Mouse (Mus musculus) liver, embryonic 16.5 days (tissue): ENCODE data around the gene Mphosph10. TPM values are rescaled to one million over a fixed set of nuclear protein-coding genes. Genes with fewer than 3 reads are reported as not detected.

ENCODE experiments used
- ATAC-seq: fragments of 200-750 bp; cut with Nextera tagmentation; 2 replicates; pipeline ENCODE4 v1.8.0; 2017; ENCODE audit warnings: low read depth, mild to moderate bottlenecking, moderate number of reproducible peaks, moderate library complexity
- H3K27ac ChIP-seq: fragments of 300-500 bp; sonication (generic); 2 replicates; pipeline ENCODE4 v1.5.1; 2014; ENCODE audit warnings: mild to moderate bottlenecking, low read length
- H3K27me3 ChIP-seq: fragments of 300-500 bp; sonication (generic); 2 replicates; pipeline ENCODE4 v1.6.1; 2014; ENCODE audit warnings: low read depth, low read length, mixed read lengths; ENCODE audit not compliant: control insufficient read depth, insufficient read depth
- H3K36me3 ChIP-seq: fragments of 300-500 bp; sonication (generic); 2 replicates; pipeline ENCODE4 v1.6.1; 2014; ENCODE audit warnings: mild to moderate bottlenecking; ENCODE audit not compliant: control insufficient read depth, insufficient read depth
- H3K4me1 ChIP-seq: fragments of 300-500 bp; sonication (generic); 2 replicates; pipeline ENCODE4 v1.6.1; 2014; ENCODE audit warnings: low read depth, low read length, mixed read lengths; ENCODE audit not compliant: control insufficient read depth
- H3K4me2 ChIP-seq: fragments of 300-500 bp; sonication (generic); 2 replicates; pipeline ENCODE4 v1.6.1; 2014; ENCODE audit warnings: low read depth, low read length, mixed read lengths
- H3K4me3 ChIP-seq: fragments of 300-500 bp; sonication (generic); 2 replicates; pipeline ENCODE4 v1.5.1; 2014; ENCODE audit warnings: low read depth, mild to moderate bottlenecking, low read length
- H3K9ac ChIP-seq: fragments of 300-500 bp; sonication (generic); 2 replicates; pipeline ENCODE4 v1.6.1; 2014; ENCODE audit warnings: low read depth, low read length
- H3K9me3 ChIP-seq: fragments of 300-500 bp; sonication (generic); replicated peaks from 2 replicates; pipeline ENCODE4 v1.6.1; 2016; ENCODE audit warnings: low read length; ENCODE audit not compliant: control insufficient read depth
- WGBS: fragments of 180-500 bp; shearing (Covaris S2); extraction: QIAGEN DNeasy Blood & Tissue Kit; methylation state at CpG from one replicate; pipeline ENCODE4 v1.1.7; 2014; ENCODE audit not compliant: insufficient replicate concordance; 5-methylcytosine and 5-hydroxymethylcytosine counted together
- polyA plus RNA-seq: library from polyadenylated mRNA; unstranded; fragments of >200 nt; fragmentation: Nextera tagmentation; extraction: Ambion mirVana; gene quantifications from 2 replicates; pipeline ENCODE4 v1.2.1, GENCODE M21; 2015

The Mphosph10 gene
- polyA plus RNA-seq, 1 experiment from 2014 or later, result 15.1 TPM

- H3K9me3 ChIP-seq, result no peaks in the 10 kb centered on the region
- H3K4me2 ChIP-seq, result no peak overlapping the region
- H3K4me3 ChIP-seq, result no peak overlapping the region
- no peak overlapping the region for H3K27ac ChIP-seq
- no peaks in the 10 kb centered on the region; the same call in 1 of the 2 replicates for H3K36me3 ChIP-seq
- no peaks in the 10 kb centered on the region for H3K4me1 ChIP-seq
- ATAC-seq, result peak; percentile 39
- 73% methylated on average over 9 of the region's 9 CpGs for WGBS
- no peaks in the 10 kb centered on the region for H3K27me3 ChIP-seq
- H3K9ac ChIP-seq, result no peak overlapping the region
These were observed 34.7 kb downstream of the Mphosph10 start for GRCm38 (mm10) chr7:64357405-64357804.

GRCm38 (mm10) chr7:64356661-64357060 lies 35.4 kb downstream of the Mphosph10 start:
- no peak overlapping the region for H3K4me2 ChIP-seq
- no peak overlapping the region for H3K27ac ChIP-seq
- no peak overlapping the region for H3K4me3 ChIP-seq
- no peaks in the 10 kb centered on the region for H3K27me3 ChIP-seq
- no peak overlapping the region for H3K9ac ChIP-seq
- no peaks in the 10 kb centered on the region for H3K4me1 ChIP-seq
- no peaks in the 10 kb centered on the region; the same call in 1 of the 2 replicates for H3K36me3 ChIP-seq
- no peaks in the 10 kb centered on the region for H3K9me3 ChIP-seq
- 71% methylated on average over 5 of the region's 5 CpGs for WGBS
- ATAC-seq, result peak; percentile 15; the same call in 1 of the 2 replicates

- no peak for ATAC-seq
These were observed 37.9 kb downstream of the Mphosph10 start for GRCm38 (mm10) chr7:64354206-64354605.

GRCm38 (mm10) chr7:64351087-64351486 lies 41.0 kb downstream of the Mphosph10 start:
- no peaks in the 10 kb centered on the region for H3K36me3 ChIP-seq
- no peak overlapping the region for H3K4me3 ChIP-seq
- no peaks in the 10 kb centered on the region for H3K27me3 ChIP-seq
- no peaks in the 10 kb centered on the region for H3K4me1 ChIP-seq
- H3K4me2 ChIP-seq, result no peak overlapping the region
- H3K9ac ChIP-seq, result no peak overlapping the region
- 69% methylated on average over 4 of the region's 4 CpGs for WGBS
- no peak for ATAC-seq
- no peaks in the 10 kb centered on the region for H3K9me3 ChIP-seq
- no peak overlapping the region for H3K27ac ChIP-seq

More at GRCm38 (mm10) chr7:64354206-64354605, 37.9 kb downstream of the Mphosph10 start:
- no peaks in the 10 kb centered on the region for H3K36me3 ChIP-seq
- no peaks in the 10 kb centered on the region for H3K9me3 ChIP-seq
- no peak overlapping the region for H3K9ac ChIP-seq
- H3K4me2 ChIP-seq, result no peak overlapping the region
- 78% methylated on average over 14 of the region's 14 CpGs for WGBS
- no peaks in the 10 kb centered on the region for H3K27me3 ChIP-seq
- H3K4me1 ChIP-seq, result no peaks in the 10 kb centered on the region
- H3K4me3 ChIP-seq, result no peak overlapping the region
- H3K27ac ChIP-seq, result no peak overlapping the region

GRCm38 (mm10) chr7:64349147-64349861 lies 42.8 kb downstream of the Mphosph10 start:
- Histone ChIP-seq H3K4me2 (no peak overlapping the region), H3K4me3 (no peak overlapping the region), H3K4me1 (no peaks in the 10 kb centered on the region), H3K27ac (no peak overlapping the region), H3K36me3 (no peaks in the 10 kb centered on the region; the same call in 1 of the 2 replicates), H3K9me3 (no peaks in the 10 kb centered on the region), H3K9ac (no peak overlapping the region), H3K27me3 (no peaks in the 10 kb centered on the region)
- ATAC-seq, result no peak
- WGBS, result 80% methylated on average over 15 of the region's 15 CpGs

GRCm38 (mm10) chr7:64347813-64348212 lies 44.3 kb downstream of the Mphosph10 start:
- no peak for ATAC-seq
- no peak overlapping the region for H3K9ac ChIP-seq
- no peak overlapping the region for H3K4me2 ChIP-seq
- H3K27ac ChIP-seq, result no peak overlapping the region
- WGBS, result 68% methylated on average over 1 of the region's 1 CpGs
- no peaks in the 10 kb centered on the region for H3K27me3 ChIP-seq
- H3K4me1 ChIP-seq, result no peaks in the 10 kb centered on the region
- no peaks in the 10 kb centered on the region; the same call in 1 of the 2 replicates for H3K36me3 ChIP-seq
- no peaks in the 10 kb centered on the region for H3K9me3 ChIP-seq
- H3K4me3 ChIP-seq, result no peak overlapping the region

- WGBS, result 79% methylated on average over 1 of the region's 1 CpGs
- no peak for ATAC-seq
These were observed 59.4 kb downstream of the Mphosph10 start for GRCm38 (mm10) chr7:64332686-64333085.

GRCm38 (mm10) chr7:64331309-64331708 lies 60.8 kb downstream of the Mphosph10 start:
- Histone ChIP-seq H3K4me1 (no peaks in the 10 kb centered on the region), H3K4me2 (no peak overlapping the region), H3K4me3 (no peak overlapping the region), H3K9ac (no peak overlapping the region), H3K27ac (no peak overlapping the region), H3K36me3 (no peaks in the 10 kb centered on the region), H3K27me3 (no peaks in the 10 kb centered on the region), H3K9me3 (no peaks in the 10 kb centered on the region)
- WGBS, result 60% methylated on average over 3 of the region's 3 CpGs
- ATAC-seq, result no peak

More at GRCm38 (mm10) chr7:64332686-64333085, 59.4 kb downstream of the Mphosph10 start:
- H3K4me2 ChIP-seq, result no peak overlapping the region
- H3K9me3 ChIP-seq, result no peaks in the 10 kb centered on the region
- no peaks in the 10 kb centered on the region for H3K36me3 ChIP-seq
- no peaks in the 10 kb centered on the region for H3K27me3 ChIP-seq
- H3K27ac ChIP-seq, result no peak overlapping the region
- no peak overlapping the region for H3K4me3 ChIP-seq
- H3K9ac ChIP-seq, result no peak overlapping the region
- H3K4me1 ChIP-seq, result no peaks in the 10 kb centered on the region

- no peaks in the 10 kb centered on the region for H3K36me3 ChIP-seq
- no peaks in the 10 kb centered on the region for H3K27me3 ChIP-seq
- no peaks in the 10 kb centered on the region for H3K9me3 ChIP-seq
- H3K4me2 ChIP-seq, result no peak overlapping the region
- ATAC-seq, result no peak
- H3K9ac ChIP-seq, result no peak overlapping the region
- 75% methylated on average over 4 of the region's 4 CpGs for WGBS
- H3K27ac ChIP-seq, result no peak overlapping the region
- H3K4me3 ChIP-seq, result no peak overlapping the region
- H3K4me1 ChIP-seq, result no peaks in the 10 kb centered on the region
These were observed 64.6 kb downstream of the Mphosph10 start for GRCm38 (mm10) chr7:64327486-64327885.
